Mouse (Mus musculus) bone marrow macrophage, adult 2 months (primary cell): ENCODE measurements around the gene Rec114.

Experiments
- CTCF ChIP-seq: IDR thresholded peaks from 2 replicates; pipeline ENCODE4 v1.5.1; 2012; ENCODE audit warnings: low read depth, mild to moderate bottlenecking, low read length, moderate library complexity
- POLR2A ChIP-seq: IDR thresholded peaks from 2 replicates; pipeline ENCODE4 v1.6.1; 2012; ENCODE audit warnings: mild to moderate bottlenecking, low read depth, low read length, borderline replicate concordance

DNA sequence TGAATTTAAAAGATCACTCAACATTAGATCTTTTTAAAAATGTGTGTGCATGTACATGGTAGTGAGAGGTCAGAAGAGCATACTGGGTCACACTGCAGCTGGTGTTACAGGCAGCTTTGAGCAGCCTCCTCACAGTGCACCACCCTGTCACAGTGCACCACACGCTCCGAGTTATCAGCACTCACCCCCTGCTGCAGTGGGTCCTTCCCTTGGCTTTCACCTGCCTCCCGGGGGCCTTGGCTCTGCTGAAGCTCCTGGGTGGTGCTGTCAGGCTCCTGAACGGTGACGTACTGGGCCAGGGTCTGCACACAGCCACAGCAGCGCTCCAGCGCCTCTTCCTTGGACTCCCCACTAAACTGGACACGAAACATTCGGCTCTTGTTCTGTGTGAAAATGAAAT is 83.8 kb downstream of the Rec114 start:
- TF ChIP-seq POLR2A: no peak
- TF ChIP-seq CTCF: no peak
